ENCODE assay signal across 23 mouse cellular contexts in the genomic region with DNA sequence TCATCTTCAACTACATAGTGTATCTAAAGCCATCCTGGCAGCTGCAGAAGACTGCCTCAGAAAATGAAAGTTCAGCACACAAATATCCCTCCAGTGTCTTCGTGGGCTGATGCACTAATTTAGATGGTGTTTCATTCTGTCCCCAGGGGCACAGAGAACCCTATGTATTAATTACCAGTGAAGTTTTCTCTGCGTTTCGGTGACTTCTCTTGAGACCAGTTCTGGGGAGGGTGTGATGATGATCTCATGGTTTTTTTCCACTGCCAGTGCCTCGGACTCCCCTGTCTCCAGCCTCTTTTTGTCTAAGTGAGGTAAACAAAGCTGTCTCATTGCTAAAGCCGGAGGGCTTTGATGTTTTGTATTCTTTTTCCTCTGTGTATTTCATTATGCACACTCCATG. TPM values are rescaled to one million over a fixed set of nuclear protein-coding genes. Genes with fewer than 3 reads are reported as not detected.
DNase-seq lines count a peak whose midpoint lies in the region; ATAC-seq and TF ChIP-seq lines count a peak whose summit lies in the region.
"Had no signal": no experiment of that assay in that cellular context is flagged by ENCODE, and none has a peak within 500 bp of the region (broad histone marks: within the 10 kb centered on the region; RNA-seq: fewer than 3 reads in every experiment).

No protein-coding gene starts in this region.

- H3K9ac ChIP-seq in embryonic facial prominence, embryonic 14.5 days (ENCODE audit: low read depth, low read length): no peak overlapping the region
- no peak overlapping the region for H3K9ac ChIP-seq in embryonic facial prominence, embryonic 15.5 days
- H3K9ac ChIP-seq: embryonic facial prominence, embryonic 13.5 days; heart, embryonic 13.5 days; hindbrain, embryonic 15.5 days had no signal

- intact Hi-C loops in left cerebral cortex, adult 2 months (cut with DNase I): loop anchor here (5.0 to 10.0 kb wide), 5 partner anchors 178 to 608 kb away; a partner anchor contains a TSS

- no peak overlapping the region for H3K27ac ChIP-seq in embryonic facial prominence, embryonic 14.5 days (replicated peaks; ENCODE audit: low read depth, low read length)
- H3K27ac ChIP-seq in embryonic facial prominence, embryonic 10.5 days (replicated peaks): no peak overlapping the region
- H3K27ac ChIP-seq in left cerebral cortex, adult 2 months: peak overlapping the region; percentile 11; the same call in 1 of the 2 replicates
- no peak overlapping the region for H3K27ac ChIP-seq in embryonic facial prominence, embryonic 15.5 days (replicated peaks)
- H3K27ac ChIP-seq: embryonic facial prominence, embryonic 13.5 days; gastrocnemius, adult 2 months; heart, embryonic 13.5 days; hindbrain, embryonic 15.5 days had no signal

- H3K36me3 ChIP-seq in embryonic facial prominence, embryonic 14.5 days (ENCODE audit: control insufficient read depth, insufficient read depth, low read length): peaks cover 14% of the 10 kb centered on the region
- H3K36me3 ChIP-seq in embryonic facial prominence, embryonic 10.5 days (replicated peaks): peaks cover 39% of the 10 kb centered on the region
- peaks cover 10% of the 10 kb centered on the region for H3K36me3 ChIP-seq in embryonic facial prominence, embryonic 15.5 days

- peaks cover under 1% of the 10 kb centered on the region; the same call in 1 of the 2 replicates for H3K9me3 ChIP-seq in embryonic facial prominence, embryonic 14.5 days (ENCODE audit: control insufficient read depth, low read length)
- peaks cover 3% of the 10 kb centered on the region; the same call in 1 of the 2 replicates for H3K9me3 ChIP-seq in embryonic facial prominence, embryonic 10.5 days
- no peaks in the 10 kb centered on the region for H3K9me3 ChIP-seq in embryonic facial prominence, embryonic 15.5 days (replicated peaks)
- H3K9me3 ChIP-seq: hindbrain, embryonic 15.5 days had no signal

- WGBS in embryonic facial prominence, embryonic 14.5 days: 78% methylated on average over 5 of the region's 5 CpGs
- 84% methylated on average over 5 of the region's 5 CpGs for WGBS in embryonic facial prominence, embryonic 10.5 days
- 59% methylated on average over 5 of the region's 5 CpGs for WGBS in embryonic facial prominence, embryonic 15.5 days

- H3K4me1 ChIP-seq in embryonic facial prominence, embryonic 14.5 days (ENCODE audit: control insufficient read depth, insufficient read depth, low read length): no peaks in the 10 kb centered on the region
- H3K4me1 ChIP-seq in embryonic facial prominence, embryonic 10.5 days: no peaks in the 10 kb centered on the region
- 0 out of 2 replicates have a peak, but pooled peaks cover 3% of the 10 kb centered on the region for H3K4me1 ChIP-seq in embryonic facial prominence, embryonic 15.5 days
- H3K4me1 ChIP-seq: embryonic facial prominence, embryonic 13.5 days; hindbrain, embryonic 15.5 days had no signal

- no peak overlapping the region for H3K4me2 ChIP-seq in embryonic facial prominence, embryonic 14.5 days (ENCODE audit: low read depth, low read length)
- no peak overlapping the region for H3K4me2 ChIP-seq in embryonic facial prominence, embryonic 15.5 days (replicated peaks)
- H3K4me2 ChIP-seq: embryonic facial prominence, embryonic 13.5 days; heart, embryonic 13.5 days; hindbrain, embryonic 15.5 days had no signal

- no peak overlapping the region for H3K4me3 ChIP-seq in embryonic facial prominence, embryonic 14.5 days (ENCODE audit: low read depth, low read length)
- no peak overlapping the region for H3K4me3 ChIP-seq in embryonic facial prominence, embryonic 10.5 days
- no peak overlapping the region for H3K4me3 ChIP-seq in left cerebral cortex, adult 2 months
- H3K4me3 ChIP-seq in embryonic facial prominence, embryonic 15.5 days (replicated peaks): no peak overlapping the region
- H3K4me3 ChIP-seq: embryonic facial prominence, embryonic 13.5 days; erythroblast, embryonic 14.5 days; gastrocnemius, adult 2 months; heart, embryonic 13.5 days; hindbrain, embryonic 15.5 days had no signal

- no peak for TF ChIP-seq CTCF in left cerebral cortex, adult 2 months (IDR thresholded peaks at IDR 0.05)

- DNase-seq in adrenal gland, adult (ENCODE audit: inconsistent age in 2 of 2, low spot score in 1 of 2): peak; percentile 27 to 70
- DNase-seq in adrenal gland, postnatal 4 days (ENCODE audit: low spot score in 2 of 2): no peak
- peak; percentile 45 for DNase-seq in embryonic facial prominence, embryonic 14.5 days (ENCODE audit: low spot score)
- DNase-seq in embryonic facial prominence, embryonic 10.5 days (ENCODE audit: low spot score): no peak
- DNase-seq in left cerebral cortex, adult 2 months (ENCODE audit: extremely low spot score in 1 of 2, low spot score in 2 of 2): no peak
- DNase-seq in left cerebral cortex, adult 8-10 months (ENCODE audit: low spot score in 2 of 2): no peak
- DNase-seq: B cell, adult 2 months; cerebellum, adult 11-12 months; cerebellum, adult 9-10 months; cerebellum, postnatal 25 days; gastrocnemius, adult 2 months; gastrocnemius, postnatal 36 days; heart, adult 11 months; heart, postnatal 36 days; kidney, adult 2 months had no signal

- ATAC-seq in embryonic facial prominence, embryonic 14.5 days (ENCODE audit: low read depth): peak; percentile 41; the same call in 1 of the 2 replicates
- 0 out of 2 replicates have a peak, but pooled peaks have one; percentile 45 for ATAC-seq in embryonic facial prominence, embryonic 15.5 days (ENCODE audit: insufficient number of reproducible peaks, low FRiP score, low TSS enrichment, low read depth)
- no peak for ATAC-seq in CD4-positive, CD25-positive, alpha-beta regulatory T cell, adult 4 months
- ATAC-seq: forebrain, embryonic 16.5 days; intestine, embryonic 16.5 days had no signal

- H3K27me3 ChIP-seq in embryonic facial prominence, embryonic 14.5 days (replicated peaks; ENCODE audit: control insufficient read depth, insufficient read depth, low read length): no peaks in the 10 kb centered on the region
- H3K27me3 ChIP-seq in embryonic facial prominence, embryonic 10.5 days (replicated peaks; ENCODE audit: low read depth, poor library complexity, severe bottlenecking): no peaks in the 10 kb centered on the region
- no peaks in the 10 kb centered on the region for H3K27me3 ChIP-seq in embryonic facial prominence, embryonic 15.5 days
- H3K27me3 ChIP-seq: embryonic facial prominence, embryonic 13.5 days; heart, embryonic 13.5 days; hindbrain, embryonic 15.5 days had no signal

RNA-seq across cellular contexts. Expression of a gene that starts 12.6 kb away (rescaled TPM):
- 10 to 100 TPM; 53.7 to 54.1 TPM for total RNA-seq in adrenal gland, postnatal 4 days (2021)
- polyA plus RNA-seq in embryonic facial prominence, embryonic 14.5 days (2014; fragmentation: Nextera tagmentation; extraction: Ambion mirVana): 107 TPM in 2 replicates
- 127 and 130 TPM in 2 replicates for polyA plus RNA-seq in embryonic facial prominence, embryonic 10.5 days (2016; fragmentation: Nextera tagmentation; extraction: Ambion mirVana)
- total RNA-seq in left cerebral cortex, adult 2 months (2021): 10 to 100 TPM; 80.9 to 88.7 TPM
- total RNA-seq in left cerebral cortex, adult 8-10 months (2022): 10 to 100 TPM; 78.2 to 89.6 (median 84.4) TPM
- 104 and 108 TPM in 2 replicates for polyA plus RNA-seq in embryonic facial prominence, embryonic 15.5 days (2015; fragmentation: Nextera tagmentation; extraction: Ambion mirVana)
- polyA plus RNA-seq in CD4-positive, CD25-positive, alpha-beta regulatory T cell, adult 4 months (2017; shearing (Covaris generic)): 100 to 1,000 TPM; 154 to 162 TPM

RNA-seq across cellular contexts. Expression of a gene that starts 14.0 kb away (rescaled TPM):
- 10 to 100 TPM; 36.2 to 42.9 TPM for total RNA-seq in adrenal gland, postnatal 4 days (2021)
- 51.3 and 53.7 TPM in 2 replicates for polyA plus RNA-seq in embryonic facial prominence, embryonic 14.5 days (2014; fragmentation: Nextera tagmentation; extraction: Ambion mirVana)
- 42.6 and 50.2 TPM in 2 replicates for polyA plus RNA-seq in embryonic facial prominence, embryonic 10.5 days (2016; fragmentation: Nextera tagmentation; extraction: Ambion mirVana)
- total RNA-seq in left cerebral cortex, adult 2 months (2021): 10 to 100 TPM; 25.1 to 25.9 TPM
- 10 to 100 TPM; 24.6 to 32.7 (median 27.1) TPM for total RNA-seq in left cerebral cortex, adult 8-10 months (2022)
- 57.7 and 59.7 TPM in 2 replicates for polyA plus RNA-seq in embryonic facial prominence, embryonic 15.5 days (2015; fragmentation: Nextera tagmentation; extraction: Ambion mirVana)
- 10 to 100 TPM; 63.4 to 65.7 TPM for polyA plus RNA-seq in CD4-positive, CD25-positive, alpha-beta regulatory T cell, adult 4 months (2017; shearing (Covaris generic))

RNA-seq across cellular contexts. Expression of a gene that starts 53.9 kb away (rescaled TPM):
- 100 to 1,000 TPM; 101 to 102 TPM for total RNA-seq in adrenal gland, postnatal 4 days (2021)
- polyA plus RNA-seq in embryonic facial prominence, embryonic 14.5 days (2014; fragmentation: Nextera tagmentation; extraction: Ambion mirVana): 100 and 109 TPM in 2 replicates
- 56.2 and 58.9 TPM in 2 replicates for polyA plus RNA-seq in embryonic facial prominence, embryonic 10.5 days (2016; fragmentation: Nextera tagmentation; extraction: Ambion mirVana)
- total RNA-seq in left cerebral cortex, adult 2 months (2021): 100 to 1,000 TPM; 110 to 111 TPM
- 100 to 1,000 TPM; 102 to 123 (median 113) TPM for total RNA-seq in left cerebral cortex, adult 8-10 months (2022)
- 60.7 and 64.9 TPM in 2 replicates for polyA plus RNA-seq in embryonic facial prominence, embryonic 15.5 days (2015; fragmentation: Nextera tagmentation; extraction: Ambion mirVana)
- polyA plus RNA-seq in CD4-positive, CD25-positive, alpha-beta regulatory T cell, adult 4 months (2017; shearing (Covaris generic)): 10 to 100 TPM; 16.3 to 19.1 TPM

Comparison
In these comparisons a context has a peak if more than half of its experiments do, and no peak if none do; other contexts are left out.
1. DNase-seq: peak in adrenal gland, adult (2 of 2) and embryonic facial prominence, embryonic 14.5 days (single experiment); none in adrenal gland, postnatal 4 days (0 of 2), embryonic facial prominence, embryonic 10.5 days (single experiment), left cerebral cortex, adult 2 months (0 of 2) and left cerebral cortex, adult 8-10 months (0 of 2).